Mouse (Mus musculus) telencephalon, adult 2 months (tissue): ENCODE data around the gene Nutf2.
"Not testable (repeated sequence)": the region's sequence is repeated elsewhere in the genome, so short reads cannot be mapped to it uniquely, and the experiment has no call there.

Experiments
- DNase-seq: peaks from one replicate; pipeline ENCODE4 v3.0.0-alpha.2; 2011; ENCODE audit warnings: low read depth, low spot score

Nutf2 gene

GRCm38 (mm10) chr8:105860143-105860981 is at the start of gene Nutf2:
Nutf2 (plus strand) TSS chr8:105860580.
- DNase-seq = peak; percentile 98

GRCm38 (mm10) chr8:105811061-105811460 is 49.3 kb upstream of the Nutf2 start:
- no peak for DNase-seq

GRCm38 (mm10) chr8:105811543-105811942 is 48.8 kb upstream of the Nutf2 start:
- DNase-seq = no peak

GRCm38 (mm10) chr8:105812511-105812910 is 47.9 kb upstream of the Nutf2 start:
- no peak for DNase-seq

GRCm38 (mm10) chr8:105813241-105813640 is 47.1 kb upstream of the Nutf2 start:
- no peak for DNase-seq

- DNase-seq = no peak
These were observed 40.7 kb upstream of the Nutf2 start for GRCm38 (mm10) chr8:105819659-105820058.

- DNase-seq = no peak
These were observed 39.5 kb upstream of the Nutf2 start for GRCm38 (mm10) chr8:105820925-105821324.

- no peak for DNase-seq
These were observed 34.9 kb upstream of the Nutf2 start for GRCm38 (mm10) chr8:105825506-105825905.

GRCm38 (mm10) chr8:105826379-105826778 is 34.0 kb upstream of the Nutf2 start:
- no peak for DNase-seq

GRCm38 (mm10) chr8:105826861-105827848 is 33.2 kb upstream of the Nutf2 start, which contains the start of the genes Ranbp10 and Tsnaxip1:
Ranbp10 (minus strand) TSS chr8:105827350.
Tsnaxip1 (plus strand) TSS chr8:105827731.
- DNase-seq = peak; percentile 100

- DNase-seq = not testable (repeated sequence)
These were observed 26.6 kb upstream of the Nutf2 start for GRCm38 (mm10) chr8:105833740-105834139.

GRCm38 (mm10) chr8:105835318-105835717 is 25.1 kb upstream of the Nutf2 start:
- no peak for DNase-seq

GRCm38 (mm10) chr8:105836991-105837390 is 23.4 kb upstream of the Nutf2 start:
- no peak for DNase-seq

- no peak for DNase-seq
These were observed 21.2 kb upstream of the Nutf2 start for GRCm38 (mm10) chr8:105839209-105839608.

- DNase-seq = no peak
These were observed 13.7 kb upstream of the Nutf2 start for GRCm38 (mm10) chr8:105846678-105847077.

- DNase-seq = no peak
These were observed 10.4 kb upstream of the Nutf2 start for GRCm38 (mm10) chr8:105850014-105850413.

GRCm38 (mm10) chr8:105850611-105851010 is 9.8 kb upstream of the Nutf2 start:
- no peak for DNase-seq

GRCm38 (mm10) chr8:105851651-105852143 is 8.7 kb upstream of the Nutf2 start:
- DNase-seq = peak; percentile 89

- no peak for DNase-seq
These were observed 8.1 kb upstream of the Nutf2 start for GRCm38 (mm10) chr8:105852146-105852729.

GRCm38 (mm10) chr8:105853178-105853577 is 7.2 kb upstream of the Nutf2 start, which contains the start of gene Cenpt:
Cenpt (minus strand) TSS chr8:105853278.
- DNase-seq = no peak

- no peak for DNase-seq
These were observed 6.1 kb upstream of the Nutf2 start for GRCm38 (mm10) chr8:105854303-105854702.
